Mouse (Mus musculus): ENCODE measurements around the gene Clec2i. TPM values are rescaled to one million over a fixed set of nuclear protein-coding genes. Genes with fewer than 3 reads are reported as not detected.

Gene Clec2i
- total and polyA plus RNA-seq, 3 experiments, result 38.5 to 104 (median 80.7) TPM

GRCm38 (mm10) chr6:128844586-128845080 lies 42.8 kb upstream of the Clec2i start:
- no peak for TF ChIP-seq E2F4 (IDR thresholded peaks at IDR 0.05; ENCODE audit: insufficient replicate concordance, low read depth, low read length)
- TF ChIP-seq TBP (conservative IDR thresholded peaks at IDR 0.05; ENCODE audit: low read depth, low read length), result no peak
- no peak for TF ChIP-seq ZNF384 (IDR thresholded peaks at IDR 0.05; ENCODE audit: low read depth, low read length)
- TF ChIP-seq BHLHE40 (IDR thresholded peaks at IDR 0.05; ENCODE audit: low read depth, low read length), result peak; percentile 83
- TF ChIP-seq MAX (IDR thresholded peaks at IDR 0.05; ENCODE audit: low read length), result no peak
- 0 out of 2 replicates have a peak, but pooled peaks have one; percentile 13 for TF ChIP-seq CHD1 (IDR thresholded peaks at IDR 0.05; ENCODE audit: low read depth, low read length)
- no peak for TF ChIP-seq SMC3 (IDR thresholded peaks at IDR 0.05; ENCODE audit: low read depth, low read length)
- no peak for TF ChIP-seq JUN (IDR thresholded peaks at IDR 0.05; ENCODE audit: insufficient read depth, low read depth, low read length)
- no peak for TF ChIP-seq ETS1 (conservative IDR thresholded peaks at IDR 0.05; ENCODE audit: low read depth, low read length)
- TF ChIP-seq IRF4 (IDR thresholded peaks at IDR 0.05; ENCODE audit: low read depth, low read length), result no peak
- TF ChIP-seq ELF1 (IDR thresholded peaks at IDR 0.05; ENCODE audit: low read depth, low read length), result no peak
- no peak for TF ChIP-seq NRF1 (IDR thresholded peaks at IDR 0.05; ENCODE audit: low read depth, low read length)
- TF ChIP-seq HCFC1 (IDR thresholded peaks at IDR 0.05; ENCODE audit: low read depth, low read length), result no peak
- no peak for TF ChIP-seq ZKSCAN1 (IDR thresholded peaks at IDR 0.05; ENCODE audit: borderline replicate concordance, low read depth, low read length)
- no peak for TF ChIP-seq ZMIZ1 (IDR thresholded peaks at IDR 0.05; ENCODE audit: low read depth, low read length)
- TF ChIP-seq USF2 (conservative IDR thresholded peaks at IDR 0.05; ENCODE audit: low read depth, low read length), result no peak
- TF ChIP-seq CHD2 (IDR thresholded peaks at IDR 0.05; ENCODE audit: low read length), result peak; percentile 41; the same call in 1 of the 2 replicates
- TF ChIP-seq RAD21 (IDR thresholded peaks at IDR 0.05; ENCODE audit: low read depth, low read length), result no peak
- no peak for TF ChIP-seq ZC3H11A (IDR thresholded peaks at IDR 0.05; ENCODE audit: low read depth, low read length)
- TF ChIP-seq TCF12 (IDR thresholded peaks at IDR 0.05; ENCODE audit: low read depth, low read length), result no peak
- no peak for TF ChIP-seq RCOR1 (conservative IDR thresholded peaks at IDR 0.05; ENCODE audit: low read depth, low read length)
- no peak for TF ChIP-seq MAFK (IDR thresholded peaks at IDR 0.05; ENCODE audit: insufficient replicate concordance, low read length)
- Histone ChIP-seq H3K27me3 (replicated peaks) (no peaks in the 10 kb centered on the region), H3K36me3 (replicated peaks in 1 of 2; ENCODE audit: control insufficient read depth in 1 of 2, insufficient read depth in 1 of 2, low read length in 1 of 2) (peaks cover 20 to 27% of the 10 kb centered on the region in 2 experiments), H3K9ac (ENCODE audit: insufficient read depth, low read depth) (peak overlapping the region; percentile 62), H3K27ac (ENCODE audit: insufficient read depth, low read depth) (peak overlapping the region; percentile 77), H3K79me2 (replicated peaks; ENCODE audit: control insufficient read depth, extremely low read depth, insufficient read depth, poor library complexity, severe bottlenecking) (no peaks in the 10 kb centered on the region; the same call in 1 of the 2 replicates), H3K4me3 (replicated peaks in 1 of 3; ENCODE audit: low read depth in 2 of 3, low read length in 2 of 3, poor library complexity in 1 of 3) (peak overlapping the region in 2 of 3 experiments; percentile 43 to 86), H3K4me2 (ENCODE audit: insufficient read depth, low read depth, poor library complexity, severe bottlenecking) (peak overlapping the region; percentile 69), H3K4me1 (ENCODE audit: control insufficient read depth in 1 of 2, insufficient read depth in 2 of 2) (peaks cover 3 to 29% of the 10 kb centered on the region in 2 experiments), H3K9me3 (replicated peaks; ENCODE audit: low read length) (no peaks in the 10 kb centered on the region)
- DNase-seq (ENCODE audit: extremely low read depth), result no peak
- dilution Hi-C loops (cut with MboI; ENCODE audit: extremely low pct_ligation_motif_present, extremely low pct_unique_long_range_greater_than_20kb, low sequenced_read_pairs) (no loop called here), in situ Hi-C loops (cut with MboI; ENCODE audit: low pct_ligation_motif_present, low pct_unique_long_range_greater_than_20kb, low sequenced_read_pairs) (loop anchor here (5.0 to 25.0 kb wide), 5 partner anchors 37 to 518 kb away; no protein-coding TSS in a partner anchor)

Measured in CH12.LX (cell line).